Mouse (Mus musculus): ENCODE data around the gene 2810021J22Rik. TPM values are rescaled to one million over a fixed set of nuclear protein-coding genes. Genes with fewer than 3 reads are reported as not detected.
A peak's percentile ranks its signal among the peaks of the same experiment; 100 is the strongest.

2810021J22Rik gene
- polyA plus RNA-seq, 1 experiment from 2014 or later, result 14.8 TPM

- no peaks in the 10 kb centered on the region for H3K27me3 ChIP-seq (ENCODE audit: control insufficient read depth, insufficient read depth, low read length)
- ATAC-seq (ENCODE audit: low read depth), result peak; percentile 57; the same call in 1 of the 2 replicates
- H3K36me3 ChIP-seq (ENCODE audit: control insufficient read depth, insufficient read depth, low read length), result peaks cover 11% of the 10 kb centered on the region
- H3K9me3 ChIP-seq (ENCODE audit: control insufficient read depth, low read length), result no peaks in the 10 kb centered on the region
- no peaks in the 10 kb centered on the region for H3K4me1 ChIP-seq (ENCODE audit: control insufficient read depth, insufficient read depth, low read length)
- 41% methylated on average over 20 of the region's 20 CpGs for WGBS
- peak overlapping the region; percentile 23; the same call in 1 of the 2 replicates for H3K4me2 ChIP-seq (ENCODE audit: low read depth, low read length)
- no peak overlapping the region for H3K9ac ChIP-seq (replicated peaks; ENCODE audit: low read depth, low read length)
- H3K27ac ChIP-seq (ENCODE audit: low read depth, low read length), result 0 out of 2 replicates have a peak overlapping the region, but pooled peaks have one; percentile 28
- H3K4me3 ChIP-seq (ENCODE audit: low read depth, low read length), result no peak overlapping the region; the same call in 1 of the 2 replicates
These were observed 61.0 kb downstream of the 2810021J22Rik start for GRCm38 (mm10) chr11:58927790-58928651.

- H3K4me2 ChIP-seq (ENCODE audit: low read depth, low read length), result no peak overlapping the region
- no peaks in the 10 kb centered on the region for H3K9me3 ChIP-seq (ENCODE audit: control insufficient read depth, low read length)
- no peaks in the 10 kb centered on the region for H3K4me1 ChIP-seq (ENCODE audit: control insufficient read depth, insufficient read depth, low read length)
- WGBS, result 77% methylated on average over 4 of the region's 4 CpGs
- H3K36me3 ChIP-seq (ENCODE audit: control insufficient read depth, insufficient read depth, low read length), result peaks cover 21% of the 10 kb centered on the region
- ATAC-seq (ENCODE audit: low read depth), result no peak
- no peak overlapping the region for H3K9ac ChIP-seq (replicated peaks; ENCODE audit: low read depth, low read length)
- no peak overlapping the region for H3K4me3 ChIP-seq (ENCODE audit: low read depth, low read length)
- no peaks in the 10 kb centered on the region for H3K27me3 ChIP-seq (ENCODE audit: control insufficient read depth, insufficient read depth, low read length)
- no peak overlapping the region for H3K27ac ChIP-seq (ENCODE audit: low read depth, low read length)
These were observed 62.0 kb downstream of the 2810021J22Rik start for GRCm38 (mm10) chr11:58929055-58929454.

GRCm38 (mm10) chr11:58929641-58930040 is 62.6 kb downstream of the 2810021J22Rik start:
- no peaks in the 10 kb centered on the region for H3K27me3 ChIP-seq (ENCODE audit: control insufficient read depth, insufficient read depth, low read length)
- H3K9me3 ChIP-seq (ENCODE audit: control insufficient read depth, low read length), result no peaks in the 10 kb centered on the region
- H3K9ac ChIP-seq (replicated peaks; ENCODE audit: low read depth, low read length), result no peak overlapping the region
- no peak overlapping the region for H3K4me2 ChIP-seq (ENCODE audit: low read depth, low read length)
- H3K36me3 ChIP-seq (ENCODE audit: control insufficient read depth, insufficient read depth, low read length), result peaks cover 26% of the 10 kb centered on the region
- no peaks in the 10 kb centered on the region for H3K4me1 ChIP-seq (ENCODE audit: control insufficient read depth, insufficient read depth, low read length)
- H3K27ac ChIP-seq (ENCODE audit: low read depth, low read length), result no peak overlapping the region
- H3K4me3 ChIP-seq (ENCODE audit: low read depth, low read length), result no peak overlapping the region
- no peak for ATAC-seq (ENCODE audit: low read depth)
- WGBS, result 61% methylated on average over 3 of the region's 3 CpGs

DNA sequence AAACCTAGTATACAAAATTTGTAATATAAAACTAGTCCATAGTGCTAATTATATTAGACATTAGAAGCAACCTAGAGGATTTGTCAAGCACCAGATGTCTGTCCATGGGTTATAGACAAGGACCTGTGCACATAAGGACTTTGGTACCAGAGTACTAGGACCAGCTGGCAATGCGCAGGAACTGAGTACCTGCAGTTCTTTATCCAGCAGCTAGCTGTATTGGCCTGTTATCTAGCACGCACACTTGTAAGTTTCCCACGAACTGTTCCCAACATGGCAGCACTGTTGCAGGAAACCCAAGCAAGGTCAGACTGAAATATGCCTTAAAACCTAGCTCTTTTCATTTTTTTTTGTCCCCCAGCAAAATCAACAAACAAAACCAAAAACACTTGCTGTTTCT is 63.2 kb downstream of the 2810021J22Rik start:
- no peaks in the 10 kb centered on the region for H3K9me3 ChIP-seq (ENCODE audit: control insufficient read depth, low read length)
- no peak overlapping the region for H3K4me2 ChIP-seq (ENCODE audit: low read depth, low read length)
- no peak overlapping the region for H3K27ac ChIP-seq (ENCODE audit: low read depth, low read length)
- no peaks in the 10 kb centered on the region for H3K4me1 ChIP-seq (ENCODE audit: control insufficient read depth, insufficient read depth, low read length)
- H3K4me3 ChIP-seq (ENCODE audit: low read depth, low read length), result no peak overlapping the region
- H3K36me3 ChIP-seq (ENCODE audit: control insufficient read depth, insufficient read depth, low read length), result peaks cover 26% of the 10 kb centered on the region
- no peaks in the 10 kb centered on the region for H3K27me3 ChIP-seq (ENCODE audit: control insufficient read depth, insufficient read depth, low read length)
- 93% methylated on average over 3 of the region's 3 CpGs for WGBS
- no peak for ATAC-seq (ENCODE audit: low read depth)
- no peak overlapping the region for H3K9ac ChIP-seq (replicated peaks; ENCODE audit: low read depth, low read length)

- Histone ChIP-seq H3K27ac (ENCODE audit: low read depth, low read length) (no peak overlapping the region), H3K4me3 (ENCODE audit: low read depth, low read length) (no peak overlapping the region), H3K4me2 (ENCODE audit: low read depth, low read length) (no peak overlapping the region), H3K27me3 (ENCODE audit: control insufficient read depth, insufficient read depth, low read length) (no peaks in the 10 kb centered on the region), H3K9me3 (ENCODE audit: control insufficient read depth, low read length) (no peaks in the 10 kb centered on the region), H3K4me1 (ENCODE audit: control insufficient read depth, insufficient read depth, low read length) (peaks cover 7% of the 10 kb centered on the region), H3K36me3 (ENCODE audit: control insufficient read depth, insufficient read depth, low read length) (peaks cover 31% of the 10 kb centered on the region), H3K9ac (replicated peaks; ENCODE audit: low read depth, low read length) (no peak overlapping the region)
- ATAC-seq (ENCODE audit: low read depth), result no peak
- WGBS, result 78% methylated on average over 4 of the region's 4 CpGs
These were observed 64.6 kb downstream of the 2810021J22Rik start for GRCm38 (mm10) chr11:58931576-58931975.

Other genes starting within 250 kb of the 2810021J22Rik start
- gene Olfr323, start 236.7 kb upstream of the 2810021J22Rik start, polyA plus RNA-seq (2014; fragmentation: Nextera tagmentation; extraction: Ambion mirVana), result not detected in 2 replicates
- gene Trim58, start 226.8 kb upstream of the 2810021J22Rik start, polyA plus RNA-seq (2014; fragmentation: Nextera tagmentation; extraction: Ambion mirVana), result 0.15 and 0.21 TPM in 2 replicates
- gene Olfr322, start 208.4 kb upstream of the 2810021J22Rik start, polyA plus RNA-seq (2014; fragmentation: Nextera tagmentation; extraction: Ambion mirVana), result not detected in 2 replicates
- not detected in 2 replicates for gene Olfr320, start 186.1 kb upstream of the 2810021J22Rik start, polyA plus RNA-seq (2014; fragmentation: Nextera tagmentation; extraction: Ambion mirVana)
- not detected in 2 replicates for gene Olfr319, start 168.1 kb upstream of the 2810021J22Rik start, polyA plus RNA-seq (2014; fragmentation: Nextera tagmentation; extraction: Ambion mirVana)
- gene Olfr318, start 143.2 kb upstream of the 2810021J22Rik start, polyA plus RNA-seq (2014; fragmentation: Nextera tagmentation; extraction: Ambion mirVana), result not detected in 2 replicates
- gene Olfr317, start 128.0 kb upstream of the 2810021J22Rik start, polyA plus RNA-seq (2014; fragmentation: Nextera tagmentation; extraction: Ambion mirVana), result 0.48 and 0.63 TPM in 2 replicates
- not detected in 2 replicates for gene Olfr316, start 114.5 kb upstream of the 2810021J22Rik start, polyA plus RNA-seq (2014; fragmentation: Nextera tagmentation; extraction: Ambion mirVana)
- not detected in 2 replicates for gene Olfr315, start 94.0 kb upstream of the 2810021J22Rik start, polyA plus RNA-seq (2014; fragmentation: Nextera tagmentation; extraction: Ambion mirVana)
- not detected in 2 replicates for gene Olfr314, start 84.3 kb upstream of the 2810021J22Rik start, polyA plus RNA-seq (2014; fragmentation: Nextera tagmentation; extraction: Ambion mirVana)
- gene Fam183b, start 65.3 kb upstream of the 2810021J22Rik start, polyA plus RNA-seq (2014; fragmentation: Nextera tagmentation; extraction: Ambion mirVana), result 6.9 and 13.2 TPM in 2 replicates
- gene Olfr313, start 52.2 kb upstream of the 2810021J22Rik start, polyA plus RNA-seq (2014; fragmentation: Nextera tagmentation; extraction: Ambion mirVana), result not detected in 2 replicates
- not detected in 2 replicates for gene Olfr312, start 38.0 kb upstream of the 2810021J22Rik start, polyA plus RNA-seq (2014; fragmentation: Nextera tagmentation; extraction: Ambion mirVana)
- not detected in 2 replicates for gene Olfr311, start 28.0 kb upstream of the 2810021J22Rik start, polyA plus RNA-seq (2014; fragmentation: Nextera tagmentation; extraction: Ambion mirVana)
- 28.5 and 30.4 TPM in 2 replicates for gene Gm12258, start 20.1 kb upstream of the 2810021J22Rik start, polyA plus RNA-seq (2014; fragmentation: Nextera tagmentation; extraction: Ambion mirVana)
- 10.2 and 10.6 TPM in 2 replicates for gene Zfp39, start 37.0 kb downstream of the 2810021J22Rik start, polyA plus RNA-seq (2014; fragmentation: Nextera tagmentation; extraction: Ambion mirVana)
- not detected in 2 replicates for gene Btnl10, start 50.7 kb downstream of the 2810021J22Rik start, polyA plus RNA-seq (2014; fragmentation: Nextera tagmentation; extraction: Ambion mirVana)
- 661 and 689 TPM in 2 replicates for gene Rnf187, start 71.7 kb downstream of the 2810021J22Rik start, polyA plus RNA-seq (2014; fragmentation: Nextera tagmentation; extraction: Ambion mirVana)
- gene Hist3h2ba, start 81.7 kb downstream of the 2810021J22Rik start, polyA plus RNA-seq (2014; fragmentation: Nextera tagmentation; extraction: Ambion mirVana), result 115 and 117 TPM in 2 replicates
- gene Hist3h2a, start 87.5 kb downstream of the 2810021J22Rik start, polyA plus RNA-seq (2014; fragmentation: Nextera tagmentation; extraction: Ambion mirVana), result 80.7 and 98.2 TPM in 2 replicates
- gene Trim17, start 87.5 kb downstream of the 2810021J22Rik start, polyA plus RNA-seq (2014; fragmentation: Nextera tagmentation; extraction: Ambion mirVana), result 0.80 and 1.5 TPM in 2 replicates
- gene Trim11, start 110.9 kb downstream of the 2810021J22Rik start, polyA plus RNA-seq (2014; fragmentation: Nextera tagmentation; extraction: Ambion mirVana), result 20.4 TPM in 2 replicates